Mouse (Mus musculus) forebrain, embryonic 11.5 days (tissue): ENCODE data around the gene Krt16. TPM values are rescaled to one million over a fixed set of nuclear protein-coding genes. Genes with fewer than 3 reads are reported as not detected.

Source experiments
- polyA plus RNA-seq: library from polyadenylated mRNA; unstranded; fragments of >200 nt; fragmentation: Nextera tagmentation; extraction: Ambion mirVana; gene quantifications from 2 replicates; pipeline ENCODE4 v1.2.1, GENCODE M21; 2014

Gene Krt16
- polyA plus RNA-seq, 1 experiment from 2014 or later: not detected

Other genes starting within 250 kb of the Krt16 start
- not detected in 2 replicates for gene Krt33a, start 232.7 kb downstream of the Krt16 start, polyA plus RNA-seq
- not detected in 2 replicates for gene Krt33b, start 219.0 kb downstream of the Krt16 start, polyA plus RNA-seq
- not detected in 2 replicates for gene Krt34, start 207.3 kb downstream of the Krt16 start, polyA plus RNA-seq
- gene Krt31, start 198.4 kb downstream of the Krt16 start, polyA plus RNA-seq: not detected in 2 replicates
- not detected in 2 replicates for gene Krt32, start 160.7 kb downstream of the Krt16 start, polyA plus RNA-seq
- gene Krt35, start 152.7 kb downstream of the Krt16 start, polyA plus RNA-seq: not detected in 2 replicates
- gene Krt36, start 143.3 kb downstream of the Krt16 start, polyA plus RNA-seq: not detected in 2 replicates
- gene Krt13, start 127.3 kb downstream of the Krt16 start, polyA plus RNA-seq: not detected in 2 replicates
- 0.90 and 1.2 TPM in 2 replicates for gene Krt15, start 113.0 kb downstream of the Krt16 start, polyA plus RNA-seq
- gene Krt19, start 100.2 kb downstream of the Krt16 start, polyA plus RNA-seq: 3.0 and 4.0 TPM in 2 replicates
- not detected in 2 replicates for gene Krt9, start 55.7 kb downstream of the Krt16 start, polyA plus RNA-seq
- gene Krt14, start 41.4 kb downstream of the Krt16 start, polyA plus RNA-seq: 1.6 and 1.7 TPM in 2 replicates
- gene Krt17, start 12.1 kb upstream of the Krt16 start, polyA plus RNA-seq: not detected in 2 replicates
- gene Krt42, start 21.0 kb upstream of the Krt16 start, polyA plus RNA-seq: not detected in 2 replicates
- gene Eif1, start 71.0 kb upstream of the Krt16 start, polyA plus RNA-seq: 1,675 and 1,791 TPM in 2 replicates
- 0.69 and 0.79 TPM in 2 replicates for gene Gast, start 85.5 kb upstream of the Krt16 start, polyA plus RNA-seq
- 39.0 and 46.1 TPM in 2 replicates for gene Hap1, start 107.2 kb upstream of the Krt16 start, polyA plus RNA-seq
- gene Jup, start 148.9 kb upstream of the Krt16 start, polyA plus RNA-seq: 33.3 and 35.5 TPM in 2 replicates
- gene P3h4, start 165.9 kb upstream of the Krt16 start, polyA plus RNA-seq: 17.8 and 18.9 TPM in 2 replicates
- 36.6 and 41.2 TPM in 2 replicates for gene Fkbp10, start 166.8 kb upstream of the Krt16 start, polyA plus RNA-seq
- 104 and 115 TPM in 2 replicates for gene Nt5c3b, start 192.9 kb upstream of the Krt16 start, polyA plus RNA-seq
- gene Klhl10, start 193.0 kb upstream of the Krt16 start, polyA plus RNA-seq: 0.41 and 0.85 TPM in 2 replicates
- 15.5 and 15.7 TPM in 2 replicates for gene Klhl11, start 223.8 kb upstream of the Krt16 start, polyA plus RNA-seq